Mouse (Mus musculus): ENCODE measurements at regions not wholly inside any gene's neighbourhood (a gene's known extent, or its start where the extent isn't known, plus 50 kb on each side); places are given as distances from the start of the nearest gene placed in this dataset.

- Histone ChIP-seq H3K4me3 (ENCODE audit: low read length) (no peak overlapping the region), H3K36me3 (ENCODE audit: control insufficient read depth, insufficient read depth, low read length) (no peaks in the 10 kb centered on the region), H3K9me3 (ENCODE audit: control insufficient read depth, low read length) (no peaks in the 10 kb centered on the region), H3K4me2 (replicated peaks; ENCODE audit: low read depth, low read length) (no peak overlapping the region; the same call in 1 of the 2 replicates), H3K27me3 (ENCODE audit: control insufficient read depth, insufficient read depth, low read length) (no peaks in the 10 kb centered on the region), H3K27ac (ENCODE audit: low read depth, low read length) (no peak overlapping the region), H3K9ac (ENCODE audit: low read depth, low read length) (no peak overlapping the region), H3K4me1 (ENCODE audit: control insufficient read depth, insufficient read depth, low read length) (peaks cover 12% of the 10 kb centered on the region; the same call in 1 of the 2 replicates)
- ATAC-seq (ENCODE audit: low FRiP score, low TSS enrichment), result peak; percentile 28; the same call in 1 of the 2 replicates
- 65% methylated on average over 12 of the region's 12 CpGs for WGBS
Measured at GRCm38 (mm10) chr10:17237918-17238850, 484.8 kb upstream of the Cited2 start.

DNA sequence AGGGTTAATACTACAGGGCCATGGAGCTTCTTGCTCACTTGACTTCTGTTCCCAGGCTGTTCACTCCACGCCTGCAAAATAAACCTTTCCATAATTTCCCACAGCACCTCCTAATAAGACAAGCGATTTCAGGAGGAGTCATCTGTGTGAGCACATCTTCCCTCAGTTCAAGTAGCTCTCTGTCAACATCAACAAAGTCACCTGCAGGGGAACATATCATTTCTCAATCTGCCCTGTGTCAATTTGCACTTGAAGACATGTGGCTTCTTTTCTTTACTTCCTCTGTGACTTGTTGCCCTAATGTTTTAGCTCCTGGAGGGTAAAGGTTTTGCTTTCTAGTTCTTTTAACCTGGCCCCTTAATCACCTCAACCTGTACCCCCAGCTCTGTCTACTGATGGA lies 474.7 kb upstream of the Cited2 start:
- no peak overlapping the region for H3K4me3 ChIP-seq (ENCODE audit: low read length)
- H3K27me3 ChIP-seq (ENCODE audit: control insufficient read depth, insufficient read depth, low read length), result no peaks in the 10 kb centered on the region
- no peak overlapping the region for H3K4me2 ChIP-seq (replicated peaks; ENCODE audit: low read depth, low read length)
- ATAC-seq (ENCODE audit: low FRiP score, low TSS enrichment), result no peak
- no peaks in the 10 kb centered on the region for H3K4me1 ChIP-seq (ENCODE audit: control insufficient read depth, insufficient read depth, low read length)
- H3K9ac ChIP-seq (ENCODE audit: low read depth, low read length), result no peak overlapping the region
- H3K27ac ChIP-seq (ENCODE audit: low read depth, low read length), result no peak overlapping the region
- 36% methylated on average over 2 of the region's 2 CpGs for WGBS
- H3K9me3 ChIP-seq (ENCODE audit: control insufficient read depth, low read length), result no peaks in the 10 kb centered on the region
- H3K36me3 ChIP-seq (ENCODE audit: control insufficient read depth, insufficient read depth, low read length), result no peaks in the 10 kb centered on the region

- no peaks in the 10 kb centered on the region for H3K36me3 ChIP-seq (ENCODE audit: control insufficient read depth, insufficient read depth, low read length)
- no peak overlapping the region for H3K4me2 ChIP-seq (replicated peaks; ENCODE audit: low read depth, low read length)
- WGBS, result 70% methylated on average over 4 of the region's 4 CpGs
- peaks cover 9% of the 10 kb centered on the region; the same call in 1 of the 2 replicates for H3K4me1 ChIP-seq (ENCODE audit: control insufficient read depth, insufficient read depth, low read length)
- H3K9ac ChIP-seq (ENCODE audit: low read depth, low read length), result no peak overlapping the region
- no peak overlapping the region for H3K4me3 ChIP-seq (ENCODE audit: low read length)
- ATAC-seq (ENCODE audit: low FRiP score, low TSS enrichment), result no peak
- no peak overlapping the region for H3K27ac ChIP-seq (ENCODE audit: low read depth, low read length)
- no peaks in the 10 kb centered on the region for H3K9me3 ChIP-seq (ENCODE audit: control insufficient read depth, low read length)
- no peaks in the 10 kb centered on the region for H3K27me3 ChIP-seq (ENCODE audit: control insufficient read depth, insufficient read depth, low read length)
Measured at GRCm38 (mm10) chr10:17253040-17253439, 470.0 kb upstream of the Cited2 start.

GRCm38 (mm10) chr10:17260154-17260553 lies 462.9 kb upstream of the Cited2 start:
- Histone ChIP-seq H3K27ac (ENCODE audit: low read depth, low read length) (peak overlapping the region; percentile 27; the same call in 1 of the 2 replicates), H3K36me3 (ENCODE audit: control insufficient read depth, insufficient read depth, low read length) (no peaks in the 10 kb centered on the region), H3K4me3 (ENCODE audit: low read length) (no peak overlapping the region), H3K4me1 (ENCODE audit: control insufficient read depth, insufficient read depth, low read length) (peaks cover 18% of the 10 kb centered on the region), H3K9me3 (ENCODE audit: control insufficient read depth, low read length) (0 out of 2 replicates have a peak, but pooled peaks cover 2% of the 10 kb centered on the region), H3K27me3 (ENCODE audit: control insufficient read depth, insufficient read depth, low read length) (no peaks in the 10 kb centered on the region), H3K4me2 (replicated peaks; ENCODE audit: low read depth, low read length) (no peak overlapping the region), H3K9ac (ENCODE audit: low read depth, low read length) (no peak overlapping the region)
- 45% methylated on average over 4 of the region's 4 CpGs for WGBS
- no peak for ATAC-seq (ENCODE audit: low FRiP score, low TSS enrichment)

DNA sequence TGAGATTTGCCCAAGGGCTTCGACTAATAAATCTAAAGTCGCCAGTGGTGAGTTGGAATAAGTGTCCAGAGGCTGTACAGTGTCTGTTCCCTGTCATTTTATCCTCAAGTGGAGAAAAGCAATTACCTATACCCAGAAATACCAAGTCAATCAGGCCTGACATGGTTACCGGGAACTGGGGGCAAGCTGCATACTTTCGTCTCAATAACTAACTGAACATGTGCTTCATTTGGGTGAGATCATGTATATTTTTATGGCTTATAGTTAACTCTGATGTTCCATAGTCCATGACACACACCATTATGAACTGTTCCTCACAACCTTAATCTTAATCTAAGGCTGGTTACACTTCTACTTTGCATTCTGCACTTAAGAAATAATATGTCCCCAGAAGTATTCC lies 462.4 kb upstream of the Cited2 start:
- Histone ChIP-seq H3K4me2 (replicated peaks; ENCODE audit: low read depth, low read length) (no peak overlapping the region), H3K4me3 (ENCODE audit: low read length) (no peak overlapping the region), H3K9ac (ENCODE audit: low read depth, low read length) (no peak overlapping the region), H3K36me3 (ENCODE audit: control insufficient read depth, insufficient read depth, low read length) (no peaks in the 10 kb centered on the region), H3K27ac (ENCODE audit: low read depth, low read length) (peak overlapping the region; percentile 27; the same call in 1 of the 2 replicates), H3K4me1 (ENCODE audit: control insufficient read depth, insufficient read depth, low read length) (peaks cover 18% of the 10 kb centered on the region), H3K9me3 (ENCODE audit: control insufficient read depth, low read length) (0 out of 2 replicates have a peak, but pooled peaks cover 2% of the 10 kb centered on the region), H3K27me3 (ENCODE audit: control insufficient read depth, insufficient read depth, low read length) (no peaks in the 10 kb centered on the region)
- ATAC-seq (ENCODE audit: low FRiP score, low TSS enrichment), result peak; percentile 39; the same call in 1 of the 2 replicates
- WGBS, result 39% methylated on average over 4 of the region's 4 CpGs

DNA sequence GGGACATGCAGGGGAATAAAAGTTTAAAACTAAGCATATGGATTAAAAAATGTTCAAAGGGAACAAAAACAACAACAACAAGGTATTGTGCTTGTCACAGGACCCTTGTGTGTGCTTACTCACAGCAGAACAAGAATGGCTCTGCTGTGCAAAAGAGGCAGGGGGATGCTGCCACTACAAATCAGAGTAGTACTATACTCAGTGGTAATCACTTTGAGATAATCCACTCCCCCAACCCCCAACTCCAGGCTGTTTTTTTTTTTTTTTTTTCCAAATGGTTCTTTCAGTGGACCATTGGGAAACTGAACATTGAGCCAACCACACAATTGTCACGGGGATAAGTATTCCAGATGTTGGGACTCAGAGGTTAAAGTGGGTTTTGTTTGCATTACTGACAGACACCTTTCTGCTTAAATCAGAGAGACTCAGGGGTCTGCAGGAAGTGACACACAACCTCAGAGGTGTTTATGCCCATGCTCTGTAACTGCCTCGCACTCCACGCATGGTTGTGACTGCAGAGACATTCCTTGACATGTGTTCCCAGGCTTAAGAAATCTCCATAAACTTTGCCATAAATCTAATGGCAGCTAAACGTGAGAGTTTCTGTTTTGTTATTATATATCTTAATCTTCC lies 461.7 kb upstream of the Cited2 start:
- Histone ChIP-seq H3K4me1 (ENCODE audit: control insufficient read depth, insufficient read depth, low read length) (peaks cover 14% of the 10 kb centered on the region), H3K36me3 (ENCODE audit: control insufficient read depth, insufficient read depth, low read length) (no peaks in the 10 kb centered on the region), H3K4me3 (ENCODE audit: low read length) (no peak overlapping the region), H3K27me3 (ENCODE audit: control insufficient read depth, insufficient read depth, low read length) (no peaks in the 10 kb centered on the region), H3K4me2 (replicated peaks; ENCODE audit: low read depth, low read length) (no peak overlapping the region), H3K9me3 (ENCODE audit: control insufficient read depth, low read length) (0 out of 2 replicates have a peak, but pooled peaks cover 2% of the 10 kb centered on the region), H3K27ac (ENCODE audit: low read depth, low read length) (peak overlapping the region; percentile 19; the same call in 1 of the 2 replicates), H3K9ac (ENCODE audit: low read depth, low read length) (no peak overlapping the region)
- ATAC-seq (ENCODE audit: low FRiP score, low TSS enrichment), result peak; percentile 41; the same call in 1 of the 2 replicates
- 10% methylated on average over 4 of the region's 4 CpGs for WGBS

DNA sequence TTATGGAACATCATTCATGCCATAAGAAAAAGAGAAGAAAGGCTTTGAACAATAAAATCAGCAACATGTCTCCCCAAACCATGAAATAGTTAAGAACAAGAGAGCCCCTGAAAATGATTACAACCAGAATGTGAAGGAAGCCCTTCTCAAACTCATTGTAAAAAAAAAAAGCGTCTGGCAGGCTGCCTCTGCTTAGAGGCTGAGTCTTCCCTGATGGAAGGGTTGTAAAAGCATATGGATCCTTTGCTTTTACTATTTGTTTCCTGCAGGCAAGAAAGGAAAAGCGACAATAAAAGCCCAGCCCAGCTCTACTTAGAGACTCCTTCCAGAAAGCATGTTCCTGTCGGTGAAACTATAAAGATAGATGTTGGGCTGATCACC lies 461.2 kb upstream of the Cited2 start:
- Histone ChIP-seq H3K27ac (ENCODE audit: low read depth, low read length) (peak overlapping the region; percentile 19; the same call in 1 of the 2 replicates), H3K27me3 (ENCODE audit: control insufficient read depth, insufficient read depth, low read length) (no peaks in the 10 kb centered on the region), H3K9ac (ENCODE audit: low read depth, low read length) (no peak overlapping the region), H3K4me2 (replicated peaks; ENCODE audit: low read depth, low read length) (no peak overlapping the region), H3K4me1 (ENCODE audit: control insufficient read depth, insufficient read depth, low read length) (peaks cover 12% of the 10 kb centered on the region), H3K36me3 (ENCODE audit: control insufficient read depth, insufficient read depth, low read length) (no peaks in the 10 kb centered on the region), H3K4me3 (ENCODE audit: low read length) (no peak overlapping the region), H3K9me3 (ENCODE audit: control insufficient read depth, low read length) (0 out of 2 replicates have a peak, but pooled peaks cover 2% of the 10 kb centered on the region)
- peak; percentile 43; the same call in 1 of the 2 replicates for ATAC-seq (ENCODE audit: low FRiP score, low TSS enrichment)
- WGBS, result 13% methylated on average over 3 of the region's 3 CpGs

DNA sequence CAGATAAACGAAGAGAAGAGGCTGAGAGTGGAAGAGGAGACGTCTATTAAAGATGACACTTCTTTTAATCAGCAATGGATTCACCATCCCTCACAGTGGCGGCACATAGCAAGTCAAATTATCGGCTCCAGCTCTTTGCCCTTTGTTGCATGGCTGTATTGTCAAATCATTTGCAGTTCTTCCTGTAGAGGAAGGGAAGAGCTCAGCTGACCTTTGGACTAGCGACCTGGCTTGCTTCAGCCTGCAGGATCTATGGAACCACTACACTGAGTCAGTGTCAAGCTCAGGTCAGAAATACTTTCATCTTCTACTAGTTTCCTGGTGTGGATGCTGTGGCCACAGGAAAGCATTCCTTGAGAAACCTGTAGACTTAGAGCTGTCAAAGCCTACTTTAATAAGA lies 450.4 kb upstream of the Cited2 start:
- no peak for ATAC-seq (ENCODE audit: low FRiP score, low TSS enrichment)
- no peaks in the 10 kb centered on the region for H3K9me3 ChIP-seq (ENCODE audit: control insufficient read depth, low read length)
- H3K9ac ChIP-seq (ENCODE audit: low read depth, low read length), result no peak overlapping the region
- no peak overlapping the region for H3K27ac ChIP-seq (ENCODE audit: low read depth, low read length)
- no peaks in the 10 kb centered on the region for H3K4me1 ChIP-seq (ENCODE audit: control insufficient read depth, insufficient read depth, low read length)
- no peaks in the 10 kb centered on the region for H3K36me3 ChIP-seq (ENCODE audit: control insufficient read depth, insufficient read depth, low read length)
- no peaks in the 10 kb centered on the region for H3K27me3 ChIP-seq (ENCODE audit: control insufficient read depth, insufficient read depth, low read length)
- H3K4me2 ChIP-seq (replicated peaks; ENCODE audit: low read depth, low read length), result no peak overlapping the region
- no peak overlapping the region for H3K4me3 ChIP-seq (ENCODE audit: low read length)
- WGBS, result 84% methylated on average over 5 of the region's 5 CpGs

- no peak overlapping the region for H3K4me2 ChIP-seq (replicated peaks; ENCODE audit: low read depth, low read length)
- no peak overlapping the region for H3K4me3 ChIP-seq (ENCODE audit: low read length)
- WGBS, result 59% methylated on average over 3 of the region's 3 CpGs
- no peaks in the 10 kb centered on the region for H3K27me3 ChIP-seq (ENCODE audit: control insufficient read depth, insufficient read depth, low read length)
- no peaks in the 10 kb centered on the region for H3K9me3 ChIP-seq (ENCODE audit: control insufficient read depth, low read length)
- no peaks in the 10 kb centered on the region for H3K36me3 ChIP-seq (ENCODE audit: control insufficient read depth, insufficient read depth, low read length)
- no peak for ATAC-seq (ENCODE audit: low FRiP score, low TSS enrichment)
- H3K27ac ChIP-seq (ENCODE audit: low read depth, low read length), result no peak overlapping the region
- H3K9ac ChIP-seq (ENCODE audit: low read depth, low read length), result no peak overlapping the region
- H3K4me1 ChIP-seq (ENCODE audit: control insufficient read depth, insufficient read depth, low read length), result no peaks in the 10 kb centered on the region
Measured at GRCm38 (mm10) chr10:17273855-17274254, 449.2 kb upstream of the Cited2 start.
